Comparison of ENCODE assay signal across 15 mouse cellular contexts in genomic region chr1:153103186-153103554, GRCm38 (mm10).
DNase-seq lines count a peak whose midpoint lies in the region.
"Had no signal": no experiment of that assay in that cellular context is flagged by ENCODE, and none has a peak within 500 bp of the region (broad histone marks: within the 10 kb centered on the region; RNA-seq: fewer than 3 reads in every experiment).

No protein-coding gene starts in this region.

- DNase-seq in ES-CJ7 (ENCODE audit: low read depth, low spot score) (peak; percentile 49), R1 (ENCODE audit: low read depth, low spot score) (peak; percentile 63)
- no peak for DNase-seq in cerebellum, adult 8-10 months
- no peak for DNase-seq in frontal cortex, postnatal 14 days (ENCODE audit: low spot score in 2 of 2)
- DNase-seq in retina, postnatal 1 day: no peak
- DNase-seq: adrenal gland, adult 8-10 months; adrenal gland, postnatal 14 days; adrenal gland, postnatal 36 days; B cell, adult 2 months; cerebellum, adult 11-12 months; cerebellum, adult 2 months; cerebellum, adult 9-11 months; cerebellum, postnatal 14 days; cerebellum, postnatal 36 days; forebrain, postnatal 0 days had no signal

Comparison
In these comparisons a context has a peak if more than half of its experiments do, and no peak if none do; other contexts are left out.
1. DNase-seq: peak in ES-CJ7 (single experiment) and R1 (single experiment); none in cerebellum, adult 8-10 months (single experiment), frontal cortex, postnatal 14 days (0 of 2) and retina, postnatal 1 day (single experiment).